Mouse (Mus musculus): ENCODE results near the gene Gm4787.
"Not testable (repeated sequence)": the region's sequence is repeated elsewhere in the genome, so short reads cannot be mapped to it uniquely, and the experiment has no call there.

Gm4787 gene

DNA sequence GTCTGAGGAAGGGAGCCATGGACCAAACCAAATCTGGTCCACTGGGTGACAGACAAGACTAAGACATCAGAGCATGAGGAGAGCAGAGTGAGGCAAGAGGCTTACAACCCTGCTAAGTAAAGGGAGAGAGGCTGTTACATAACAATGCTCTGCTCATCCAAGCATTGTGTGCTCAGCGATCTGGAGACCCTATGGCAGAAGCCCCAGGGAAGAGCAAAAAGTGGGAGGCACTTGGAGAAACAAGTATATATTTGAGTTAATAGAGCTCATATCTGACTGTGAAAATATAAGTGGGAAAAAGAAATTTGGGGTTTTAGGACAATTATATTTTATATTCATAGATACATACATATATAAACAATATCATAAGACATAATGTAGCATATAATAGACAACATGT, at the start of gene Gm4787:
Gene Gm4787 (minus strand): TSS at position 101 of the 400 bp plus-strand sequence.
- in situ Hi-C loops (cut with MboI) = not testable (repeated sequence)

DNA sequence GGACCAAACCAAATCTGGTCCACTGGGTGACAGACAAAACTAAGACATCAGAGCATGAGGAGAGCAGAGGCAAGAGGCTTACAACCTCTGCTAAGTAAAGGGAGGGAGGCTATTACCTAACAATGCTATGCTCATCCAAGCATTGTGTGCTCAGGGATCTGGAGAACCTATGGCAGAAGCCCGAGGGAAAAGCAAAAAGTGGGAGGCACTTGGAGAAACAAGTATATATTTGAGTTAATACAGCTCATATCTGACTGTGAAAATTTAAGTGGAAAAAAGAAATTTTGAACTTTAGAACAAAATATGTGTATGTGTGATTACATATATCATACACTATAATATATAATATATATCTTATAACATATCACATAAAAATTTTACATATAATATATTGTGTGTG, 42.6 kb upstream of the Gm4787 start, which contains the start of gene Adam4:
Gene Adam4 (minus strand): TSS at position 101 of the 400 bp plus-strand sequence.
- in situ Hi-C loops (cut with MboI) = loop anchor here (25.0 kb wide), 1 partner anchor 435 kb away; no protein-coding TSS in a partner anchor

DNA sequence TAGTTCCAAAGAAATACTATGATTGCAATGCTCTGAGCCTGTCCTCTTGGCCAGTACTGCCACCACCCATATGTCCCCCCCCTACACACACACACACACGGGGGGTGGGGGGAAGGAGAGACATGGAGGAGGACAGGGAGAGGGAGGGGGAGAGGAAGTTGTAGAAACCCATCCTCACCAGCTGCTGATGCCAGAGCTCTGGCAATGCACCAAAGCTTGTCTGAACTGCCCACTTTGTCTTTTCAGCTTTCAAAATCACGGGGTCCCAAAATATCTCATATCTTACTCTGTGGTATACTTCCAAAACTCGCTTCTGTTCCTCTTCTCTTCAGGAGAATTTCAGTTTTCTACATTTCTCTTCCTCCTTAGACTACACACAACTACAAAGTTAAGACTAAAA, 33.9 kb upstream of the Gm4787 start:
- in situ Hi-C loops (cut with MboI) = loop anchor here (25.0 kb wide), 1 partner anchor 426 kb away; no protein-coding TSS in a partner anchor

DNA sequence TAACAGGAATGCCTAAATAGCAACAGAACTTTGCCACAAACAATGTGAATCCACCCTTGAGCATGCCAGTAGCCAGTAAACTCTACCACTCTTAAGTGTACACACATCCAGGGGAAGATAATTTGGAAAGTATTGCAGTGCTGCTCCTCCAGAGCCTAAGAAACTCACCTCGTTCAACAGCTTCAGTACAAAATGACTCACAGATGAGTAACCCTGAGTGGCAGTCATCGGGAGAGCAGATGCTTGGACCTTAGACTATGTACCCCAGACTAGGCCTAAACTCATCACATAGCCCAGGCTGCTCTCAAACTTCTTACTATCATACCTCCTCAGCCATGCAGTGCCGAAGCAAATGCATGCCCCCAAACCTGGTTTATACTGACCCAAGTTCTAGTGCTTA, 29.7 kb upstream of the Gm4787 start:
- in situ Hi-C loops (cut with MboI) = loop anchor here (25.0 kb wide), 1 partner anchor 422 kb away; no protein-coding TSS in a partner anchor

DNA sequence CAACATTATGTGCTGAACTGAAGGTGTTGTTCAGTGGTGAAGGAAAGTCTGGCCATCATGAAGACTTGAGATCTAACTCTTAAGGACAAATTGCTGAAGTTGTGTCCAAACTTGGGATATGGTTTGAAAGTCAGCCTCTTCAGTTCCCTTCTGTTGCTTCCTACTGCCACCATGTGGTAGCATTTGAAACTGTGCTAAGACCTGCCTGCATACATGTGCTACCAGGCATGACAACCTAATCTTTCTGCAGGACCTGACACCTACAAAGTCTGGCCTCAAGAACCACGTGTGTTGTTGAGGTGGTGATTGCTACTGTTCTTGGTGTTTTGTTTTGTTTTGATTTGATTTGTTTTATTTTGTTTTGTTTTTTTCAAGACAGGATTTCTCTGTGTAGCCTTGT, 22.9 kb upstream of the Gm4787 start:
- in situ Hi-C loops (cut with MboI) = loop anchor here (25.0 kb wide), 1 partner anchor 415 kb away; no protein-coding TSS in a partner anchor

DNA sequence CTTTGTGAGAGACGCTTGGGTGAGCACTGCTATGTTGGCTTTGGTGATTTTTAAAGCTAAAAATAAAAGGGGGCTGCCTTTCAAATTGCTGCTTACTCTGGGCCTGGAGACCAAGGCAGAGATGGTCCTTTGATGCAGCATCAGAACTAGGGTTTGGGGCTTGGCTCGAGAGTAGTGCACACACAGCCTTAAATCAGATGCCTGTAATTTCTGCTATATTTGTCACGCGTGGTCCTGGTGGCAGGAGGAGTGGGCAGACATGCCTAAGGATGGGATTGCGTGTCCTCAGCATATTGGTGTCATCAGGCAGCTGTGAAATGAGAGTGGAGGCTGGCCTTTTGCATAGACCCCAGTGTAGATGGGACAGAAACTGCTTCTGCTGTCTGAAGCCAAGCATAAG, 45.4 kb downstream of the Gm4787 start:
- in situ Hi-C loops (cut with MboI) = no loop called here

DNA sequence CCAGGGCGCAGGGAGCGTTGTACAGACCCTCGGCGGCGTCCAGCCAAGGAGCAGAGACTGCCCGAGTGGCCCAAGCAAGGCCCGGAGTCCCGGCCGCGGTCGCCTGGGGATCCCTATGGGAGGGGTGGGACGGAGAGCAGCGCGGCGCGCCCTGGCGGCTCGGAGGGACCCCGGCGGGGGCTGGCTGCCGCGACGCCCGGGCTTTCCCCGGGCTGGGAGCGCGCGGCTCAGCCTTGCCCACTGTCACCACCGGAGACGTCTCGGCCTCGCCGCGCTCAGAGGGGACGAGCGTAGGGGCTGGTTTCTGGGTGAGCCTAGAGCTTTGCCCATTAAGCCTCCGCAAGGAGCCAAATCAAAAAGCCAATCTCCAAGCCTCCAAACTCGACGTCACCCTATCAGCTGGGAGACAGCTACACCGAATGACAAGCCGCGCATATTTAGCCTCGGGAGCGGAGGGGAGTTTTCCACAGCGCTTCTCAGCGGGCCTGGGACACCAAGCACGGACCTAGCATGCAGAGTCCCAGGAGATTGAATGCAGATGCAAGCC, 46.3 kb downstream of the Gm4787 start, which contains the start of gene Slc8a3:
Gene Slc8a3 (minus strand): TSS at position 306 of the 547 bp plus-strand sequence.
- in situ Hi-C loops (cut with MboI) = no loop called here

DNA sequence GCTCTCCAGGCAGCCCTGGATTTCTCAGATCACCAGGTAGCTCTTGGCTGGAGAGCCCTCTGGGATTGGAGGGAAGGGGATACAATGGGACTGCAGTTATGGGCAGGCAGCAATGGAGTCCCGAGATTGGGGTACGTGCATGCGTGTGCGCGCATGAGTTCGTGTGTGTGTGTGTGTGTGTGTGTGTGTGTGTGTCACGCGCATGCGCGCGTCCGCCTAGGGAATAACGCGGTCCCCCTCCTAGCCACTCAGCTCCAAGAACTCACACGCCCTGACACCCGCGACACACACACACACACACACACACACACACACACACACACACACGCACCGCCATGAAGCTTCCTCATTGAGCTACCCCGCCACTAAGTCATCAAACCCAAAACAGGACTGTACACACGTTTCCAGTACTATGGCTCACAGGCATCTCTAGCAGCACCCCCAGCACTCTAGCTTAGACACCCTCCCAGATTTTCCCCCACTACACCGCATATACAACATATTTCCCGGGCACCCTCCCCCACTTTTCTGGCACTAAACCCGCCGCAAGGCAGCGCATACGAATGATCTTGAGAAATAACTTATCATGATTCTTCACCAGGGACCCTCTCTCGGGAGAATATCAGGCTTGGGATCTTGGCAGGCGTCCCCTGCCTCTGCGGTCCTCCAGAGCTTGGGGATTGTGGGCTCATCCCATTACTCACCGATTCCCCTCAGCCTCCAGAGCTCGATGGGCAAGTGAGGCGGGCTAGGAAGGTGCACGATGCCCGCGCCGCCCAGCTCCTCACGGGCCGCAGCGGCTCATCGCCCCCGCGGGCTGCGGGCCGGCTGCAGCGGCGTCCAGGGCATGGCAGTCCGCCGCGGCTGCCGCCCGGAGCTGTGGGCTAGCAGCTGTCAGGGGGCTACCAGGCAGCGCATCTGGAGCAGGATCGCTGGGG, 47.1 kb downstream of the Gm4787 start:
- in situ Hi-C loops (cut with MboI) = no loop called here

DNA sequence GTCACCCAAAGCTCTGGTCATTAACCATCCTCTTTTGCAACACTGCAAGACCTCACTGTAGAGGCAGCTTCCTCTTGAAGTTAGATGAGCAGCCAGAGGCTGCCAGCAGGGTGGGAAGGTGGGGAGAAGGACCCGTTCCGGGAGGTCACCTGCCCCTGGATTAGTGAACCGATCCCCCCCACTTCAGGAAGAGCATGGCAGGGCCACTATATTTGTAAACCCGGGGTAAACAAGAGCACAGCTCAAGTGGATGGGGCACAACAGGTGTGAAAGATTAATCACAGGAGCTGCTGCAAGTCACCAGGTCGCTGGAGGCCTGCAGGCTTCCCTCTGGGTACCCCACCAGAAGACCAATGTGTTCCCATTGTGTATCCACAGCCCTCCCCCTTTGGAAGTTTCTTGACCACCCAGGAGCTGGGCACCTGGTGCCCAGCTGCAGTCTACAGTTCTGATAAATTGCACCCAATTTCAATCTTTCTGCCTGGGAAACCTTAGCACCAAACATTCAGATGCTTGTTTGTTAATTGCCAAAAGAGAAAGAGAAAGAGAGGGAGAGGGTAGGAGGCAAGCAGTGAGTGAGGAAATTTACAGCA, 48.1 kb downstream of the Gm4787 start:
- in situ Hi-C loops (cut with MboI) = no loop called here

All from mature B cell (primary cell).